Mouse (Mus musculus) CH12.LX (cell line): Measurements from ENCODE around the gene Fam20a. TPM values are rescaled to one million over a fixed set of nuclear protein-coding genes. Genes with fewer than 3 reads are reported as not detected.

Source experiments
- DNase-seq: peaks from one replicate; pipeline ENCODE4 v3.0.0-alpha.2; 2013; ENCODE audit errors: extremely low read depth
- H3K27ac ChIP-seq: 2 replicates; pipeline ENCODE4 v1.5.1; 2012; ENCODE audit warnings: low read depth, mild to moderate bottlenecking, control low read depth, moderate library complexity; ENCODE audit not compliant: insufficient read depth
- H3K27me3 ChIP-seq: replicated peaks from 2 replicates; pipeline ENCODE3; 2012; ENCODE audit warnings: inconsistent platforms
- H3K36me3 ChIP-seq, 2 experiments: replicated peaks in 1 of 2; 2 replicates each; pipeline versions ENCODE3 to v1.6.1; 2012; ENCODE audit warnings: inconsistent platforms in 1 of 2, low read length in 1 of 2, mild to moderate bottlenecking in 1 of 2, mixed read lengths in 1 of 2, moderate library complexity in 1 of 2; ENCODE audit not compliant: control insufficient read depth in 1 of 2, insufficient read depth in 1 of 2
- H3K4me1 ChIP-seq, 2 experiments: 2 replicates each; pipeline ENCODE4 v1.6.1; 2012; ENCODE audit warnings: inconsistent platforms in 1 of 2, moderate library complexity in 1 of 2; ENCODE audit not compliant: insufficient read depth in 2 of 2, control insufficient read depth in 1 of 2
- H3K4me2 ChIP-seq: 2 replicates; pipeline ENCODE4 v1.6.1; 2012; ENCODE audit warnings: low read depth, mild to moderate bottlenecking, control low read depth; ENCODE audit not compliant: poor library complexity, insufficient read depth, severe bottlenecking
- H3K4me3 ChIP-seq, 3 experiments: fragments of 150-350 bp in 1 of 3; sonication (generic) in 1 of 3; replicated peaks in 1 of 3; 2 replicates each; pipeline versions ENCODE3 to v1.5.1; 2011 to 2012; ENCODE audit warnings: low read depth in 2 of 3, low read length in 2 of 3, mild to moderate bottlenecking in 2 of 3, moderate library complexity in 2 of 3, control low read depth in 1 of 3, improper control_type of control experiment in 1 of 3, inconsistent platforms in 1 of 3, mixed read lengths in 1 of 3; ENCODE audit not compliant: poor library complexity in 1 of 3
- H3K79me2 ChIP-seq: replicated peaks from 2 replicates; pipeline ENCODE4 v1.6.1; 2012; ENCODE audit warnings: mild to moderate bottlenecking, moderate library complexity; ENCODE audit not compliant: control insufficient read depth, poor library complexity, insufficient read depth, severe bottlenecking; ENCODE audit errors: extremely low read depth
- H3K9ac ChIP-seq: 2 replicates; pipeline ENCODE4 v1.6.1; 2012; ENCODE audit warnings: low read depth, mild to moderate bottlenecking, control low read depth, moderate library complexity; ENCODE audit not compliant: insufficient read depth
- H3K9me3 ChIP-seq: replicated peaks from 2 replicates; pipeline ENCODE3; 2012; ENCODE audit warnings: low read length, inconsistent platforms, mixed read lengths
- BHLHE40 ChIP-seq: IDR thresholded peaks from 2 replicates; pipeline ENCODE4 v1.6.1; 2011; ENCODE audit warnings: mild to moderate bottlenecking, low read depth, low read length, improper control_type of control experiment
- CHD2 ChIP-seq: IDR thresholded peaks from 2 replicates; pipeline ENCODE4 v1.6.1; 2011; ENCODE audit warnings: low read length, improper control_type of control experiment
- CTCF ChIP-seq, 2 experiments: IDR thresholded peaks in 1 of 2; conservative IDR thresholded peaks in 1 of 2; 2 replicates each; pipeline ENCODE4 v1.5.1; 2011 to 2012; ENCODE audit warnings: low read depth in 2 of 2, low read length in 2 of 2, improper control_type of control experiment in 1 of 2, inconsistent platforms in 1 of 2, mild to moderate bottlenecking in 1 of 2, moderate library complexity in 1 of 2
- ELF1 ChIP-seq: IDR thresholded peaks from 2 replicates; pipeline ENCODE4 v1.6.1; 2014; ENCODE audit warnings: low read depth, mild to moderate bottlenecking, inconsistent platforms, low read length, improper control_type of control experiment
- EP300 ChIP-seq: IDR thresholded peaks from 2 replicates; pipeline ENCODE4 v1.6.1; 2011; ENCODE audit warnings: low read length, improper control_type of control experiment
- ETS1 ChIP-seq: conservative IDR thresholded peaks from 2 replicates; pipeline ENCODE4 v1.6.1; 2012; ENCODE audit warnings: low read depth, mild to moderate bottlenecking, inconsistent platforms, low read length, improper control_type of control experiment, moderate library complexity
- GABPA ChIP-seq: IDR thresholded peaks from 2 replicates; pipeline ENCODE4 v1.6.1; 2012; ENCODE audit warnings: low read depth, low read length, improper control_type of control experiment, inconsistent platforms; ENCODE audit not compliant: insufficient replicate concordance
- HCFC1 ChIP-seq: IDR thresholded peaks from 2 replicates; pipeline ENCODE4 v1.6.1; 2012; ENCODE audit warnings: low read depth, mild to moderate bottlenecking, inconsistent platforms, low read length, improper control_type of control experiment
- IRF4 ChIP-seq: IDR thresholded peaks from 2 replicates; pipeline ENCODE4 v1.6.1; 2014; ENCODE audit warnings: low read depth, mild to moderate bottlenecking, inconsistent platforms, low read length, improper control_type of control experiment
- JUN ChIP-seq: IDR thresholded peaks from 2 replicates; pipeline ENCODE4 v1.6.1; 2011; ENCODE audit warnings: low read depth, mild to moderate bottlenecking, low read length, improper control_type of control experiment, moderate library complexity; ENCODE audit not compliant: insufficient read depth
- JUND ChIP-seq: conservative IDR thresholded peaks from 2 replicates; pipeline ENCODE4 v1.6.1; 2011; ENCODE audit warnings: low read depth, low read length, improper control_type of control experiment
- KAT2A ChIP-seq: IDR thresholded peaks from 2 replicates; pipeline ENCODE4 v1.6.1; 2012; ENCODE audit warnings: low read length, improper control_type of control experiment, inconsistent platforms; ENCODE audit not compliant: insufficient replicate concordance
- MAFK ChIP-seq: IDR thresholded peaks from 2 replicates; pipeline ENCODE4 v1.6.1; 2011; ENCODE audit warnings: low read length, improper control_type of control experiment; ENCODE audit not compliant: insufficient replicate concordance
- MAX ChIP-seq: IDR thresholded peaks from 2 replicates; pipeline ENCODE4 v1.6.1; 2011; ENCODE audit warnings: low read length, improper control_type of control experiment
- MAZ ChIP-seq: IDR thresholded peaks from 2 replicates; pipeline ENCODE4 v1.6.1; 2012; ENCODE audit warnings: low read depth, mild to moderate bottlenecking, inconsistent platforms, low read length, improper control_type of control experiment, moderate library complexity
- MEF2A ChIP-seq: IDR thresholded peaks from 2 replicates; pipeline ENCODE4 v1.6.1; 2014; ENCODE audit warnings: low read depth, mild to moderate bottlenecking, inconsistent platforms, low read length, improper control_type of control experiment, borderline replicate concordance
- MXI1 ChIP-seq: IDR thresholded peaks from 2 replicates; pipeline ENCODE4 v1.6.1; 2011; ENCODE audit warnings: mild to moderate bottlenecking, low read depth, low read length, improper control_type of control experiment
- MYC ChIP-seq: IDR thresholded peaks from 2 replicates; pipeline ENCODE4 v1.6.1; 2011; ENCODE audit warnings: low read depth, mild to moderate bottlenecking, improper control_type of control experiment, low read length
- NELFE ChIP-seq: IDR thresholded peaks from 2 replicates; pipeline ENCODE4 v1.6.1; 2011; ENCODE audit warnings: low read depth, low read length, improper control_type of control experiment
- NRF1 ChIP-seq: IDR thresholded peaks from 2 replicates; pipeline ENCODE4 v1.6.1; 2014; ENCODE audit warnings: low read depth, mild to moderate bottlenecking, inconsistent platforms, low read length, improper control_type of control experiment, moderate library complexity
- PAX5 ChIP-seq: IDR thresholded peaks from 2 replicates; pipeline ENCODE4 v1.6.1; 2012; ENCODE audit warnings: low read length, inconsistent platforms, mixed read lengths
- POLR2A ChIP-seq: IDR thresholded peaks from 2 replicates; pipeline ENCODE4 v1.6.1; 2011; ENCODE audit warnings: low read depth, mild to moderate bottlenecking, improper control_type of control experiment, low read length
- RAD21 ChIP-seq: IDR thresholded peaks from 2 replicates; pipeline ENCODE4 v1.6.1; 2011; ENCODE audit warnings: low read depth, mild to moderate bottlenecking, low read length, improper control_type of control experiment, moderate library complexity
- RCOR1 ChIP-seq: conservative IDR thresholded peaks from 2 replicates; pipeline ENCODE4 v1.6.1; 2012; ENCODE audit warnings: low read depth, mild to moderate bottlenecking, inconsistent platforms, low read length, improper control_type of control experiment
- SIN3A ChIP-seq: IDR thresholded peaks from 2 replicates; pipeline ENCODE4 v1.6.1; 2012; ENCODE audit warnings: low read length, improper control_type of control experiment, inconsistent platforms
- SMC3 ChIP-seq: IDR thresholded peaks from 2 replicates; pipeline ENCODE4 v1.6.1; 2011; ENCODE audit warnings: low read depth, low read length, improper control_type of control experiment
- TBP ChIP-seq: conservative IDR thresholded peaks from 2 replicates; pipeline ENCODE4 v1.6.1; 2011; ENCODE audit warnings: low read depth, low read length, improper control_type of control experiment
- TCF12 ChIP-seq: IDR thresholded peaks from 2 replicates; pipeline ENCODE4 v1.6.1; 2014; ENCODE audit warnings: low read depth, mild to moderate bottlenecking, inconsistent platforms, low read length, improper control_type of control experiment
- UBTF ChIP-seq: IDR thresholded peaks from 2 replicates; pipeline ENCODE4 v1.6.1; 2012; ENCODE audit warnings: low read depth, mild to moderate bottlenecking, inconsistent platforms, low read length, improper control_type of control experiment, moderate library complexity
- USF1 ChIP-seq: IDR thresholded peaks from 2 replicates; pipeline ENCODE4 v1.6.1; 2014; ENCODE audit warnings: low read depth, mild to moderate bottlenecking, inconsistent platforms, low read length, improper control_type of control experiment
- USF2 ChIP-seq: conservative IDR thresholded peaks from 2 replicates; pipeline ENCODE4 v1.6.1; 2011; ENCODE audit warnings: low read depth, low read length, improper control_type of control experiment
- ZC3H11A ChIP-seq: IDR thresholded peaks from 2 replicates; pipeline ENCODE4 v1.6.1; 2012; ENCODE audit warnings: low read depth, mild to moderate bottlenecking, inconsistent platforms, low read length, improper control_type of control experiment
- ZNF384 ChIP-seq: IDR thresholded peaks from 2 replicates; pipeline ENCODE4 v1.6.1; 2012; ENCODE audit warnings: low read depth, low read length, improper control_type of control experiment, inconsistent platforms
- dilution Hi-C: fragments of 300-500 bp; cut with MboI; formaldehyde crosslinking; loops from 2 replicates; pipeline ENCODE4 v1.14.3; 2020; ENCODE audit warnings: low sequenced_read_pairs; ENCODE audit not compliant: extremely low pct_unique_long_range_greater_than_20kb, extremely low pct_ligation_motif_present
- in situ Hi-C: fragments of 300-500 bp; cut with MboI; formaldehyde crosslinking; loops from 3 replicates; pipeline ENCODE4 v1.14.3; 2019; ENCODE audit warnings: low sequenced_read_pairs, low pct_ligation_motif_present, low pct_unique_long_range_greater_than_20kb, mixed read lengths
- polyA plus RNA-seq: library from polyadenylated mRNA; unstranded; fragments of >175 nt; gene quantifications from 2 replicates; pipeline ENCODE4 v1.2.1, GENCODE M21; 2012; ENCODE audit warnings: low read depth; ENCODE audit not compliant: insufficient read length
- total RNA-seq, 2 experiments: library from RNA; depleted of rRNA; stranded (reverse); fragments of 300-350 nt in 1 of 2; fragments of >200 nt in 1 of 2; gene quantifications; 2 replicates each; pipeline ENCODE4 v1.2.3; 2012 to 2014

The Fam20a gene
- total and polyA plus RNA-seq, 3 experiments = 0.08 TPM; not detected in 2

- TF ChIP-seq HCFC1 (peak; percentile 66), MAFK (no peak), JUN (no peak), IRF4 (no peak; the same call in 1 of the 2 replicates), MEF2A (peak; percentile 36; the same call in 1 of the 2 replicates), MYC (0 out of 2 replicates have a peak, but pooled peaks have one; percentile 40), MXI1 (no peak), TCF12 (peak; percentile 83)
Observed at GRCm38 (mm10) chr11:109650788-109651565, 71.1 kb downstream of the Fam20a start (continued).

DNA sequence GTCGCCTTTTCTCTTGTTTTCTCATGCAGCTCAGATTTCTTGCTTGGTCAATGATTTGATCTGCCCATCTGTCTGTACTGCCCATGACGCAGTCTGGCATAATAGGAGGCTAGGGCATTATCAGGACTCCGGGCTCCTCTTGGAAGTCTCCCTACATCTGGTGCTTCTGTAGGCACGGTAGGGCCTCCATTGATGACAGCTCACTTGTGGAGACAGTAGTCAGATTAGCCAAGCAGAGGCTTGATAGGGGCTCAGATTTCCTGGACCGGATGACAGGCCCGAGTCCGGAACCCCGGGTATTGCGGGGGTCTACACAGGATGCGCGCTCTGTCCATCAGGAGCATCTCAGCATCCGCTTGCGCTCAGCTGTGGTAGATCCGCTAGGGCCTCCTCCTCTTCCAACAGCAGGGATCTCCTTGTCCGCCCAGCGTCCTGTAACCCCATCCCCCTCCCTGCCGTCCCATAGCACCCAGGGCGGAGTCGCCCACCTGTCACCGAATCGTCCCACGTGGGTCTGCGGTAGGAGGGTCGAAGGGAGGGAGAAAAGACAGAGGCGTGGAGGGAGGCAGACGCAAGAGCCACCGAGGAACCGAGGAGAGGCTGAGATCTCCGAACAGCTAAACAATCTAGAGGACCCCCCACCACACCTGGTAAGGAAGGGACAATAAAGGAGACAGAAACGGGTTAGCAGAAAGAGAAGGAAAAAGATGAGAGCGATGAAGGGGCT, 71.9 kb downstream of the Fam20a start:
- peak overlapping the region; percentile 58 for H3K9ac ChIP-seq
- peaks cover 5% of the 10 kb centered on the region for H3K27me3 ChIP-seq
- H3K4me2 ChIP-seq = peak overlapping the region; percentile 65
- no peak overlapping the region; the same call in 1 of the 2 replicates for H3K27ac ChIP-seq
- H3K36me3 ChIP-seq = peaks cover 14 to 22% of the 10 kb centered on the region in 2 experiments
- no peaks in the 10 kb centered on the region for H3K9me3 ChIP-seq
- in situ Hi-C loops = no loop called here
- peak; percentile 90 for DNase-seq
- dilution Hi-C loops = no loop called here
- peaks cover 38% of the 10 kb centered on the region for H3K79me2 ChIP-seq
- H3K4me1 ChIP-seq = peaks cover 14 to 41% of the 10 kb centered on the region in 2 experiments
- H3K4me3 ChIP-seq = peak overlapping the region; percentile 78 to 92 (median 82)
- TF ChIP-seq ZNF384 (no peak), GABPA (no peak), KAT2A (0 out of 2 replicates have a peak, but pooled peaks have one; percentile 42), SMC3 (no peak), USF2 (0 out of 2 replicates have a peak, but pooled peaks have one; percentile 22), MAX (peak; percentile 89), MAFK (no peak), EP300 (no peak), SIN3A (peak; percentile 88), CHD2 (peak; percentile 70; the same call in 1 of the 2 replicates), NELFE (no peak), NRF1 (no peak), HCFC1 (no peak), POLR2A (peak; percentile 51; the same call in 1 of the 2 replicates), MAZ (peak; percentile 76), ETS1 (no peak), JUN (no peak), UBTF (no peak), ZC3H11A (no peak), ELF1 (peak; percentile 39; the same call in 1 of the 2 replicates), RAD21 (no peak), RCOR1 (no peak), USF1 (peak; percentile 71), PAX5 (no peak), CTCF (conservative IDR thresholded peaks at IDR 0.05 in 1 of 2, IDR thresholded peaks at IDR 0.05 in 1 of 2; ENCODE audit: low read depth in 2 of 2, low read length in 2 of 2) (no peak), MYC (peak; percentile 82), JUND (no peak), TBP (peak; percentile 57; the same call in 1 of the 2 replicates), TCF12 (peak; percentile 81; the same call in 1 of the 2 replicates), MXI1 (peak; percentile 99), BHLHE40 (peak; percentile 44)
